Mouse (Mus musculus): ENCODE results near the gene Sergef. TPM values are rescaled to one million over a fixed set of nuclear protein-coding genes. Genes with fewer than 3 reads are reported as not detected.

The Sergef gene
- polyA plus RNA-seq, 1 experiment = 38.7 TPM

- TF ChIP-seq POLR2A (IDR thresholded peaks at IDR 0.05; ENCODE audit: borderline replicate concordance, insufficient read depth, low read length) (no peak), CTCF (IDR thresholded peaks at IDR 0.05; ENCODE audit: borderline replicate concordance, insufficient read depth, low read depth, low read length) (no peak; the same call in 1 of the 2 replicates)
- under 1% methylated on average over 17 of the region's 17 CpGs for WGBS
- no peaks in the 10 kb centered on the region for H3K27me3 ChIP-seq (ENCODE audit: control insufficient read depth, insufficient read depth, low read length)
- H3K4me1 ChIP-seq (ENCODE audit: control insufficient read depth, insufficient read depth, low read length) = peaks cover 19% of the 10 kb centered on the region
- peak overlapping the region; percentile 94 for H3K27ac ChIP-seq (ENCODE audit: insufficient read depth, low read length)
- no peak for DNase-seq
- peak overlapping the region; percentile 96 for H3K4me3 ChIP-seq (replicated peaks; ENCODE audit: insufficient read depth, low read depth, low read length)
These were observed 455 bp upstream of the Sergef start for GRCm38 (mm10) chr7:46640062-46640461.

- peak in 1 of 2 experiments; percentile 67 for DNase-seq
- WGBS = 3% methylated on average over 32 of the region's 32 CpGs
- H3K27ac ChIP-seq (ENCODE audit: insufficient read depth, low read length) = peak overlapping the region; percentile 65
- H3K4me3 ChIP-seq (replicated peaks; ENCODE audit: insufficient read depth, low read depth, low read length) = peak overlapping the region; percentile 96
- peaks cover 19% of the 10 kb centered on the region for H3K4me1 ChIP-seq (ENCODE audit: control insufficient read depth, insufficient read depth, low read length)
- TF ChIP-seq CTCF (IDR thresholded peaks at IDR 0.05; ENCODE audit: borderline replicate concordance, insufficient read depth, low read depth, low read length) (no peak), POLR2A (IDR thresholded peaks at IDR 0.05; ENCODE audit: borderline replicate concordance, insufficient read depth, low read length) (no peak)
- no peaks in the 10 kb centered on the region for H3K27me3 ChIP-seq (ENCODE audit: control insufficient read depth, insufficient read depth, low read length)
These were observed 517 bp downstream of the Sergef start for GRCm38 (mm10) chr7:46638889-46639691.

- Histone ChIP-seq H3K4me3 (replicated peaks; ENCODE audit: insufficient read depth, low read depth, low read length) (no peak overlapping the region), H3K4me1 (ENCODE audit: control insufficient read depth, insufficient read depth, low read length) (no peaks in the 10 kb centered on the region), H3K27ac (ENCODE audit: insufficient read depth, low read length) (no peak overlapping the region), H3K27me3 (ENCODE audit: control insufficient read depth, insufficient read depth, low read length) (no peaks in the 10 kb centered on the region)
- TF ChIP-seq POLR2A (IDR thresholded peaks at IDR 0.05; ENCODE audit: borderline replicate concordance, insufficient read depth, low read length) (no peak), CTCF (IDR thresholded peaks at IDR 0.05; ENCODE audit: borderline replicate concordance, insufficient read depth, low read depth, low read length) (peak; percentile 6; the same call in 1 of the 2 replicates)
- 45% methylated on average over 8 of the region's 8 CpGs for WGBS
- no peak for DNase-seq
These were observed 11.1 kb downstream of the Sergef start for GRCm38 (mm10) chr7:46628375-46628975.

- no peak overlapping the region for H3K4me3 ChIP-seq (replicated peaks; ENCODE audit: insufficient read depth, low read depth, low read length)
- H3K27me3 ChIP-seq (ENCODE audit: control insufficient read depth, insufficient read depth, low read length) = no peaks in the 10 kb centered on the region
- DNase-seq = no peak
- no peaks in the 10 kb centered on the region for H3K4me1 ChIP-seq (ENCODE audit: control insufficient read depth, insufficient read depth, low read length)
- TF ChIP-seq CTCF (IDR thresholded peaks at IDR 0.05; ENCODE audit: borderline replicate concordance, insufficient read depth, low read depth, low read length) = no peak
- TF ChIP-seq POLR2A (IDR thresholded peaks at IDR 0.05; ENCODE audit: borderline replicate concordance, insufficient read depth, low read length) = no peak
- 56% methylated on average over 2 of the region's 3 CpGs for WGBS
- H3K27ac ChIP-seq (ENCODE audit: insufficient read depth, low read length) = no peak overlapping the region
These were observed 15.6 kb downstream of the Sergef start for GRCm38 (mm10) chr7:46623979-46624378.

- Histone ChIP-seq H3K4me3 (replicated peaks; ENCODE audit: insufficient read depth, low read depth, low read length) (no peak overlapping the region), H3K27ac (ENCODE audit: insufficient read depth, low read length) (no peak overlapping the region), H3K27me3 (ENCODE audit: control insufficient read depth, insufficient read depth, low read length) (no peaks in the 10 kb centered on the region), H3K4me1 (ENCODE audit: control insufficient read depth, insufficient read depth, low read length) (peaks cover 16% of the 10 kb centered on the region)
- 92% methylated on average over 23 of the region's 23 CpGs for WGBS
- TF ChIP-seq CTCF (IDR thresholded peaks at IDR 0.05; ENCODE audit: borderline replicate concordance, insufficient read depth, low read depth, low read length) = no peak
- no peak for TF ChIP-seq POLR2A (IDR thresholded peaks at IDR 0.05; ENCODE audit: borderline replicate concordance, insufficient read depth, low read length)
- no peak for DNase-seq
These were observed 21.0 kb downstream of the Sergef start for GRCm38 (mm10) chr7:46618416-46619110.

- Histone ChIP-seq H3K4me1 (ENCODE audit: control insufficient read depth, insufficient read depth, low read length) (peaks cover 35% of the 10 kb centered on the region), H3K27ac (ENCODE audit: insufficient read depth, low read length) (no peak overlapping the region), H3K27me3 (ENCODE audit: control insufficient read depth, insufficient read depth, low read length) (no peaks in the 10 kb centered on the region), H3K4me3 (replicated peaks; ENCODE audit: insufficient read depth, low read depth, low read length) (no peak overlapping the region)
- no peak for TF ChIP-seq POLR2A (IDR thresholded peaks at IDR 0.05; ENCODE audit: borderline replicate concordance, insufficient read depth, low read length)
- no peak for TF ChIP-seq CTCF (IDR thresholded peaks at IDR 0.05; ENCODE audit: borderline replicate concordance, insufficient read depth, low read depth, low read length)
- DNase-seq = peak in 1 of 2 experiments; percentile 40
- 68% methylated on average over 7 of the region's 7 CpGs for WGBS
These were observed 23.1 kb downstream of the Sergef start for GRCm38 (mm10) chr7:46616429-46617005.

GRCm38 (mm10) chr7:46615256-46615977, 24.2 kb downstream of the Sergef start:
- peaks cover 41% of the 10 kb centered on the region for H3K4me1 ChIP-seq (ENCODE audit: control insufficient read depth, insufficient read depth, low read length)
- H3K4me3 ChIP-seq (replicated peaks; ENCODE audit: insufficient read depth, low read depth, low read length) = no peak overlapping the region
- H3K27me3 ChIP-seq (ENCODE audit: control insufficient read depth, insufficient read depth, low read length) = no peaks in the 10 kb centered on the region
- no peak overlapping the region for H3K27ac ChIP-seq (ENCODE audit: insufficient read depth, low read length)
- no peak for TF ChIP-seq CTCF (IDR thresholded peaks at IDR 0.05; ENCODE audit: borderline replicate concordance, insufficient read depth, low read depth, low read length)
- no peak for TF ChIP-seq POLR2A (IDR thresholded peaks at IDR 0.05; ENCODE audit: borderline replicate concordance, insufficient read depth, low read length)
- DNase-seq = no peak
- WGBS = 78% methylated on average over 5 of the region's 5 CpGs
